Comparison of ENCODE assay signal across 28 mouse cellular contexts in genomic region chr6:91365480-91365879, GRCm38 (mm10). TPM values are rescaled to one million over a fixed set of nuclear protein-coding genes. Genes with fewer than 3 reads are reported as not detected.
A peak's percentile ranks its signal among the peaks of the same experiment; 100 is the strongest.
DNase-seq lines count a peak whose midpoint lies in the region; ATAC-seq and TF ChIP-seq lines count a peak whose summit lies in the region.
"Had no signal": no experiment of that assay in that cellular context is flagged by ENCODE, and none has a peak within 500 bp of the region (broad histone marks: within the 10 kb centered on the region; RNA-seq: fewer than 3 reads in every experiment).

No protein-coding gene starts in this region.

- peak; percentile 81 for ATAC-seq in frontal cortex, adult (ENCODE audit: low TSS enrichment)
- ATAC-seq in kidney, postnatal 0 days (replicated peaks; ENCODE audit: low FRiP score, low read depth) = peak; percentile 29; the same call in 1 of the 2 replicates
- ATAC-seq: activated CD4-positive, CD25-positive, alpha-beta regulatory T cell, adult 4 months; forebrain, postnatal 0 days; hindbrain, postnatal 0 days; intestine, embryonic 16.5 days; midbrain, embryonic 16.5 days; Patski had no signal

- no peak overlapping the region for H3K27ac ChIP-seq in kidney, postnatal 0 days
- no peak overlapping the region for H3K27ac ChIP-seq in cerebellum, adult 2 months (ENCODE audit: insufficient read depth, low read length)
- H3K27ac ChIP-seq: heart, embryonic 15.5 days; hindbrain, postnatal 0 days; midbrain, embryonic 10.5 days had no signal

- H3K4me3 ChIP-seq in kidney, postnatal 0 days (replicated peaks; ENCODE audit: low read depth, low read length) = no peak overlapping the region
- no peak overlapping the region for H3K4me3 ChIP-seq in cerebellum, adult 2 months (replicated peaks; ENCODE audit: insufficient read depth, low read depth, low read length)
- H3K4me3 ChIP-seq: heart, embryonic 15.5 days; midbrain, embryonic 10.5 days; myocyte had no signal

- no peak for TF ChIP-seq CTCF in kidney, postnatal 0 days (IDR thresholded peaks at IDR 0.05; ENCODE audit: low read depth)
- TF ChIP-seq CTCF in cerebellum, adult 2 months (IDR thresholded peaks at IDR 0.05; ENCODE audit: borderline replicate concordance, insufficient read depth, low read depth, low read length) = no peak

- H3K36me3 ChIP-seq in kidney, postnatal 0 days (ENCODE audit: insufficient read depth, low read length) = no peaks in the 10 kb centered on the region
- H3K36me3 ChIP-seq: G1E; heart, embryonic 15.5 days had no signal

- no peak for TF ChIP-seq POLR2A in cerebellum, adult 2 months (IDR thresholded peaks at IDR 0.05; ENCODE audit: borderline replicate concordance, insufficient read depth, low read length)

- no peak for DNase-seq in frontal cortex, postnatal 10 days (ENCODE audit: low spot score in 2 of 2)
- peak; percentile 36 for DNase-seq in kidney, postnatal 0 days (ENCODE audit: low spot score)
- DNase-seq in kidney, postnatal 25 days = no peak
- DNase-seq in ES-CJ7 (ENCODE audit: low read depth, low spot score) = peak; percentile 6
- DNase-seq in brain, adult 2 months (ENCODE audit: low read depth, low spot score) = peak; percentile 63
- DNase-seq in cerebellum, adult 2 months = no peak
- DNase-seq: adrenal gland, adult 8-10 months; cerebellum, adult 18-20 months; cerebellum, postnatal 25 days; forebrain, postnatal 0 days; gastrocnemius, postnatal 36 days; heart, postnatal 36 days; left cerebral cortex, postnatal 4 days; right cerebral cortex, postnatal 25 days had no signal

- H3K9ac ChIP-seq in kidney, postnatal 0 days (ENCODE audit: low read depth, low read length) = no peak overlapping the region
- H3K9ac ChIP-seq: forebrain, postnatal 0 days; heart, embryonic 15.5 days had no signal

- H3K4me2 ChIP-seq in kidney, postnatal 0 days (ENCODE audit: low read length) = no peak overlapping the region
- H3K4me2 ChIP-seq: heart, embryonic 15.5 days had no signal

- no peaks in the 10 kb centered on the region for H3K4me1 ChIP-seq in kidney, postnatal 0 days (replicated peaks; ENCODE audit: insufficient read depth, low read length)
- H3K4me1 ChIP-seq in cerebellum, adult 2 months (ENCODE audit: control insufficient read depth, insufficient read depth, low read length) = peaks cover 70% of the 10 kb centered on the region
- H3K4me1 ChIP-seq: heart, embryonic 15.5 days had no signal

- no peaks in the 10 kb centered on the region for H3K27me3 ChIP-seq in kidney, postnatal 0 days (ENCODE audit: insufficient read depth, low read length)
- no peaks in the 10 kb centered on the region for H3K27me3 ChIP-seq in cerebellum, adult 2 months (ENCODE audit: control insufficient read depth, insufficient read depth, low read length)
- H3K27me3 ChIP-seq: Patski had no signal

- 29% methylated on average over 14 of the region's 14 CpGs for WGBS in kidney, postnatal 0 days
- WGBS in cerebellum, adult 2 months = 68% methylated on average over 14 of the region's 14 CpGs

- H3K9me3 ChIP-seq in kidney, postnatal 0 days (replicated peaks; ENCODE audit: low read length) = no peaks in the 10 kb centered on the region
- H3K9me3 ChIP-seq: G1E; heart, embryonic 15.5 days; midbrain, embryonic 10.5 days had no signal

RNA-seq across cellular contexts. Expression of gene Wnt7a, which starts 45.7 kb away (rescaled TPM):
- 0.04 and 0.13 TPM in 2 replicates for polyA plus RNA-seq in kidney, postnatal 0 days (2015; fragmentation: Nextera tagmentation; extraction: Ambion mirVana)
- 40.7 and 47.2 TPM in 2 replicates for polyA plus RNA-seq in cerebellum, adult 2 months (2012; rRNA removed)
- polyA plus RNA-seq: activated CD4-positive, CD25-positive, alpha-beta regulatory T cell, adult 4 months; G1E; intestine, embryonic 16.5 days; large intestine, adult 2 months; liver, adult 2 months; liver, embryonic 16.5 days; myocyte; urinary bladder, adult 2 months had no signal

Comparison
In these comparisons a context has a peak if more than half of its experiments do, and no peak if none do; other contexts are left out.
1. DNase-seq: peak in kidney, postnatal 0 days (single experiment), ES-CJ7 (single experiment) and brain, adult 2 months (single experiment); none in frontal cortex, postnatal 10 days (0 of 2), kidney, postnatal 25 days (0 of 2) and cerebellum, adult 2 months (0 of 2).
2. RNA of gene Wnt7a, which starts 45.7 kb away (polyA plus RNA-seq): 40.7 to 47.2 TPM in cerebellum, adult 2 months; 0.04 to 0.13 TPM in kidney, postnatal 0 days; every median in the first group is over 10 times any median in the second.